Mouse (Mus musculus): ENCODE measurements around the gene Prss58. TPM values are rescaled to one million over a fixed set of nuclear protein-coding genes. Genes with fewer than 3 reads are reported as not detected.

Prss58 gene
- polyA plus RNA-seq, 1 experiment from 2014 or later: not detected

Other genes with a start within 250 kb of the Prss58 start
- gene Moxd2, start 12.9 kb downstream of the Prss58 start, polyA plus RNA-seq (2015; fragmentation: Nextera tagmentation; extraction: Ambion mirVana): not detected in 2 replicates
- not detected in 2 replicates for gene 1700074P13Rik, start 40.2 kb upstream of the Prss58 start, polyA plus RNA-seq (2015; fragmentation: Nextera tagmentation; extraction: Ambion mirVana)
- gene Gm4744, start 51.5 kb upstream of the Prss58 start, polyA plus RNA-seq (2015; fragmentation: Nextera tagmentation; extraction: Ambion mirVana): not detected in 2 replicates
- not detected in 2 replicates for gene 1810009J06Rik, start 64.4 kb upstream of the Prss58 start, polyA plus RNA-seq (2015; fragmentation: Nextera tagmentation; extraction: Ambion mirVana)
- gene Gm2663, start 99.1 kb upstream of the Prss58 start, polyA plus RNA-seq (2015; fragmentation: Nextera tagmentation; extraction: Ambion mirVana): not detected in 2 replicates
- not detected in 2 replicates for gene 2210010C04Rik, start 135.1 kb upstream of the Prss58 start, polyA plus RNA-seq (2015; fragmentation: Nextera tagmentation; extraction: Ambion mirVana)